Mouse (Mus musculus) cerebellum, postnatal 14 days (tissue): ENCODE data around the gene Rnase1.

Experiments
- DNase-seq, 2 experiments: peaks; one replicate each; pipeline ENCODE4 v3.0.0; 2021; ENCODE audit warnings: mixed read lengths in 2 of 2

The Rnase1 gene

DNA sequence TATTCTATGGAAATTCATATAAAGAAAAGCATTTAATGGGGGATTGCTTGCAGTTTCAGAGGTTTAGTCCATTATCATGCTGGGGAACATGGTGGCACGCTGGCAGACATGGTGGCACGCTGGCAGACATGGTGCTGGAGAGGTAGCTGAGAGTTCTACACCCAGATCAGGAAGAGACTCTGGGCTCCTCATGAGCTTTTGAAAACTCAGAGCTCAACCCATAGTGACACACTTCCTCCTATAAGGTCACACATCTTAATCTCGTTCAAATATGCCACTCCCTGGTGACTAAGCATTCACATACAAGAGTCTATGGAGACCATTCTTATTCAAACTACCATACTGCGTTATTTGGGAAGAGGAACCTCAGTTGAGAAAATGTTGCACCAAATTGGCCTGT lies 14.2 kb downstream of the Rnase1 start:
- DNase-seq, result no peak

DNA sequence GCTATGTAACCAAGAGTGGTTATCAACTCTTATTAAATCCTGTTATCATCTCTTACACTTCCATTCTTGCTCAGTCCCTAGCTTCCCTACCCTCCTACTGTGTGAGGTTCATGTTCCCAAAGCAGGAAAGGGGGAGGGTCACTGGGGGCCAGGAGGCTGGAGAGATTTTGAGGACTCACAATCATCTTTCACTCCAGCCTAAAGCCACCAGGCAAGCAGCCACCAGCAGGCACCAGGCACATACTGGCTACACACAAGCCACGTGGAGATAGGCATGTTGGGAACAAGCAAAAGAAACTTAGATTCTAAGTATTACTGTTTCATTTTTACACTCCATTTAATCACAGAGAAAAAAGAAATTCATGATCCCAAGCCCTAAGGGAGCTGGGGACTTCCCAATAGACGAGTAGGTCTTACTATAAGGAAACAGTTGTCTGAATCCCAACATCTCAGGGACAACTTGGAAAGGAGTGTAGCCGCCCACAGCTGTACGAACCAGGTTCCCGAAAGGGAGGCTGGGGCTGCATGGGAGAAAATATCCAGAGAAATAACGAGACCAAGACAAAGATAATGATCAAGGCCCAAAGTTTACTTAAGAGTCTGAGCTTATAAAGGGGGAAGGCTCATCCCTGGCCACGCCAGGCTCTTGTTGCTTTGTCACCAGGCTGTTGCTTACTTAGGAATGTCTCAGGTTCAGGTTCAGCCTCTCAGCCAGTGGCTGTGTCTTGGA lies 15.3 kb downstream of the Rnase1 start:
- no peak for DNase-seq

DNA sequence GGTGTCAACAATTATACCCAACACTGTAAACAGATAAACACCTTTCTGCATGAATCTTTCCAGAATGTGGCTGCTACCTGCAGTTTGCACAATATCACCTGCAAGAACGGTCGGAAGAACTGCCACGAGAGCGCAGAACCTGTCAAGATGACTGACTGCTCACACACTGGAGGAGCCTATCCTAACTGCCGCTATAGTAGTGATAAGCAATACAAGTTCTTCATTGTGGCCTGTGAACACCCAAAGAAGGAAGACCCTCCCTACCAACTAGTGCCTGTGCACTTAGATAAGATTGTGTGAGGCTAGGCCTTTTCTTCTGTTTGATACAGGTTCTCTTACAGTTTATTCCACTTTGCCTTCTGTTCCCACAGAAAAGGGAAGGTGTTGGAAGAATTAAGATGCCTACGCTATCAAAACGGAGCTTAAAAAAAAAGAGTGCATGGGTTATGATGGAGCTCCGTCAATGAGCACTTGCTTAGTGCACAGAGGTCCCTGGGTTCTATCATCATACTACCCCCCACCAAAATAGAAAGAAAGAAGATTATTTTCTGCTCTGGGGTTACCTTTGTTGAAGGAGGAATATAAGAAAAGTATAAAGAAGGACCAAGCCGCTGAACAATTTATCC lies 16.2 kb downstream of the Rnase1 start:
- DNase-seq, result no peak

DNA sequence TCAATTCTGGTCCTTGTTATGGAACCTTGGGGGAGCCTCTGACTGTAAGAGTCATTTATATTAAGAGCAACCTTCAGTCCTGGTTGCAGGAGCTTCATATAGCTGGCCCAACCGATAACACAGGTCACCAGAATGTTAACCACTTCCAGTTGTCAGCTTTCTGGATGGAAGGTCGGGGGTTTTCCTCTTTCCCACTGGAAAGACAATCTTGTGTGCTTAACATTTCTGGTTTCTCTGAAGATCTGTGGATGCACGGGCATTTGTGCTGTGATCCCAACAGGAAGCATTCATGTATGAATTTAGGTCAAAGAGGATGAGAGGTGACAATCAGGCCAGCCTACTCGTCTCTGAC lies 17.0 kb downstream of the Rnase1 start:
- no peak for DNase-seq

DNA sequence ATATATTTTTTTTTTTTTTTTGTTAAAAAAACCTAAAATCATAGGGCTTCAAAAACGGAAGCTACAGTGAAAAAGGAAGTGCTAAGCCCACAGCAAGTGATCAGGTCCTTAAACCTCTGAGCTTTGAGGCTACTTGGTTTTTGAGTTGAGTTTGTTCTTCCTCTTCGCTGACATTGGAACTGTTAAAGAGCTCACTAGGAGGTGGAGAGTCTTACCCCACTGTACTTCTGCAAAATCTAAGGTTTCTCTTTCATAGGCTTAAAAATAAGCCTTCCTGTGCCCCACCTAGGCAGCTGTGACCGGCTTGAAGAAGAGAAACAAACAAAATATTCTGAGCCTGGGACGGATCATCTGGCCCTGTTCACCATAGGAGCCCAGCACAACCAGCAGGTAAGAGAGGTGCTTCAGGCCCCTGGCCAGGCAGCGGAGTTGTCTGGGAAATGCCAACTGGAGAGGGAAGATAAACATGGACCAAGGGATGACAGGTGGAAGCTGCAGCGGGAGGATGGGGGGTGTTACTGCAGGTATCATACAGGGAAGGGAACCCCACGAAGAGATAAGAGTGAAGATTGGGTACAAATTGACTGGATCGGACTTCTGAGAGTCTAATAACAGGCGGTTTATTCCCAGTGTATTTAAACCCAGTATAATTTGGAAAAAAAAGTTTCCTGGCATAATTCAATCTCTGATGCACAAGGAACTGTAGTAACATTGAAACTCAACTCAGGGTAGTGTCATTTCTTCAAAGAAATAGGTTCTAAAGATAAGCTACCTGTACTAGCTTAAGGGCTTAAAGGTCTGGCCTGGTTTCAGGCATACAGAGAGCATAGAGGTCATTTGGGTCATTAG lies 17.6 kb downstream of the Rnase1 start:
- no peak for DNase-seq

DNA sequence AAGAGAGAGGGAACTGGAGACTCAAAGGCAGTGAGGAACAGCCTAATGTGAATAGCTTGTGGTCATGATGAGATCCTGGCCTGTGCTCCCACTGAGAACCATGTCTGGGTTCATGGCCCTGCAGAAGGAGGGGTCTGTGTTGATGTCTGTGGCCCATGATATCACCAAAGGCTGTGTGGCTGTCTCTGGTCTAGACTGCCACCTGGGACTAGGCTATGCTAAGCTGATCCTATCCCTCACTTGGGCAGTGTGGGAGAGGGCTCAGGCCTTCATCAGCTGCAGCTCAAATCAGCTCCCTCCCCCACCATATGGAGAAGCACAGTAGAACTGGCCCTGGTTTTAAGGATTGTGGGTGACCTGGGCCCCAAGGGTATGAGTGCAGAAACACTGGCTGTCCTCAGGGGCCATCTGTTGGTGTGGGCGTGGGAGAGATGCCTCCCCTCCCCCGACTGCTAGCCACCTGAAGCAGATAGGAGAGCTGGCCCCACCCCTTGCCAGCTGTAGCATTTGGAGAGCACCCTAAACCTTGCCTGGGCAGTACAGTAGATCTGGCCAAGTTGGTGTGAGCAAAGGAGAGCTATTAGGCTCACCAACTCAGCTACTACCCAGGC lies 18.8 kb downstream of the Rnase1 start:
- no peak for DNase-seq

DNA sequence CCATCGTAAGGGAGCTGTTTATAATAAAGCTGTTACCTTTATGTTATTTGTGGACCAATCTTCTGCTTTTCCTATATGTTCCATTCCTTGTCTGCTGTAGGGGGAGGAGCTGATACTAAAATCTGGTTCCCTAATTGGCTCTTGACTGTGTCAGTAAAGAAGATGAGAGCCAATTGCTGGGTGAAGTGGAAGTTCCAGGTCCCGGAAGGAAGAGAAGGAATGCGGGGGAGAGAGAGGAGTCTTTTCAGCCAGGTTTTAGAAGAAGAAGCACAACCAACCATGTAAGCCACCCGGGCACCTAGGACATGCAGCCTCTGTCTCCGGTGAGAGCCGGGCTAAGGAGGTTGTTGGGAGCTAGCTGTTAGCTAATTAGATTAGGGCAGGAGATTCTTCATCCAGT lies 20.9 kb downstream of the Rnase1 start:
- no peak for DNase-seq

DNA sequence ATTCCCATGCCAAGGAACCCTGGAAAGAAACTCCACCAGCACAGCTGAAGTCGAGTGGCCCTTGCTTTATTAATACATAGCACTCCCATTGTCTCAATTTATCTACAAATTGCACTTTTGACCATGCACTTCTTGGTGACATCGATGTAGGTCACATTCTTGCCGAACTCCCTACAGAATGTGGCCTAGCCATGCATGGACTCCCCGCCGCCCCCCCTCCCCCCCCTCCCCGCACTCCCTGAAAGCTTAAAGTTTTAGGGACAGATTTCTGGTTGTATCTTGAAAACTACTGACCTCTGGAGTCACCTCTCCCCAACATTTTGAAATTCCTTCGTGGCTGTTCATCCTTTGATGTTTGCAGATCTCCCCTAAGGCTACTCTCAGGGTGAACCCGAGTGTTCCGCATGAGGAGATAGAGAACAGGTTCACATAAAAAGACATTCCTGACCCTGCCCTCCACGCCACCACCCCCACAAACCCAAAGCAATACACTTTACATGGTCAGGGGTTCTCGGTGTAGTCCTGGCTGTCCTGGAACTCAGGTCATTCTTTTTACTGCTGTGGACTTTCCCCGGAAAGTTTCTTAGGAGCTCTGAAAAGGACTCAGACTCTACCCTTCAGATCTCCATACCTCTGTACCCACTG lies 32.5 kb downstream of the Rnase1 start, which contains the start of gene Eddm3b:
TSS of gene Eddm3b (plus strand) at position 511 of the 645 bp plus-strand sequence.
- DNase-seq, result no peak

DNA sequence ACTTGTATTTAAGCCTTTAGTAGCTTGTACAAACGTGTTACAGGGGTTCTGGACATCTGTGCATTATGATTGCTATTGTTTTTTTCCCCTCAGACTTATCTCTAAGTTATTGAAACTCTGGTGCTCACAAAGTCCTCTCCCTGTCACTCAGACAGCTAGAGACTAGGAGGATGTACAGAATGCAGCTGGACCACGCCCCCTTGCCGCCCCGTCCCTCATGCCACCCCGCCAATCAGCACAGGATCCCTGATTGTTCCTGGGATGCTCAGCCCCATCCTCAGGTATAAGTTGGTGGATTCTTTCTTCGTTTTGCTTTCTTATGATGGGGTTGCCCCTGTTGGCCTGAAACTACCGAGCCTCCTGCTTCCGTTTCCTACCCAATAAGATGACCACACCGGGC lies 33.1 kb downstream of the Rnase1 start:
- no peak for DNase-seq

DNA sequence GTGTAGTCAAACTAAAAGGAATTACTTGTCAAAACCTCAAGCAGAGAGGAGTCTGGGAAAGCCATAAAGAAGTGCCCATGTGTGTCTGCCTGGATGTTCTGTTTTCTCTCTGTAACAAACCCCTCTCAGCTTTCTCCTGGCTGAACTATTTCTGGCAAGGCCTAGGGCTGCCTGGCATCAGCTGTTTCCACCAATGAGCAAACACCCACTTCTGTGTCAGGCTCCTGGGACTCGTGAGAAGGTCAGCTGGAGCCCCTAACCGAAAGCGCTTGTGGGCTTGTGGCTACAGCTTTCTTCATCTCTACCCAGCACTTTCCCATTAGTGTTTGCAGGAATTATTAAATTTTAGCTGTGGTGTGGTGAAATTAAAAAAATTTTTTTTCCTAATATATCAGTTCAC lies 34.6 kb downstream of the Rnase1 start:
- DNase-seq, result no peak

DNA sequence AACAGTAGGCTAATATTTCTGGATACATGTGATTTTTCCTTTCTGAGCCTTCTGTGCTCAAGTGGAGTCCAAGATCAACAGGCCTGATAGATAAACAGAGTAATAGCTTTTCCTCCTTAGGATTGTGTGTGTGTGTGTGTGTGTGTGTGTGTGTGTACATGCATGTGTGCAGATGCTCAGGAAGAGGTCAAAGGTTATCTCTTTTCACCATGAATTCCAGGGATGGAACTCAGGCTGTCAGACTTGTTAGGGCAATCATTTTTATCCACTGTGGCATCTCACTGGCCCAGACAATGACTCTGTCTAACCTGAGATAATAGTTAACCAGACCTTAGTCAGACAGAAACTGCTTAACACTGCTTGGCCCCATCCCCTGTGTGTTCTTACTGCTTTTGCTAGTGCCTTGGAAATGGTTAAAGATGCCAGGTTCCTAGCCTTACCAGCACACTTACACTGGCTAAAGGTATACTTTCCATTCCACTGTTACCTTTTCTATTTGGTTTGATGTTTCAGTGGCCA lies 40.1 kb downstream of the Rnase1 start:
- DNase-seq, result no peak

DNA sequence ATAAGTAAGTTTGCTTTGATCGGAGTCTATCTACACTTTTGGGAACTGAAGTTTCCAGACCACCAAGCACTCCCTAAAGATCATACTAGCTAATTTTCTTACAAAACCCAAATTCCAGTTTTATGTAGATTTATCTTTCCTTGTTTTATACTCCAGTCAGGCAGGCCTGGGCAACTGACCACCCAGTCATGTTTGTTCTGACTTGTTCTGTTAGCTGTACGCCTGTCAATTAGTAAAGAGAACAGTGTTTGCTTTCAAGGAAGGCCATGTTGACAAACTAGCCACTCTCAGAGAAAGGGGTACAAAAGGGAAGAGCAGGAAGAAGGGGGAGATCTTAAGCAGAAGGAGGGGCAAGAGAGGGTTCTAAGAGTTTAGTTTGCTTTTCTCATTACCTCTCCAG lies 42.2 kb downstream of the Rnase1 start:
- DNase-seq, result no peak

DNA sequence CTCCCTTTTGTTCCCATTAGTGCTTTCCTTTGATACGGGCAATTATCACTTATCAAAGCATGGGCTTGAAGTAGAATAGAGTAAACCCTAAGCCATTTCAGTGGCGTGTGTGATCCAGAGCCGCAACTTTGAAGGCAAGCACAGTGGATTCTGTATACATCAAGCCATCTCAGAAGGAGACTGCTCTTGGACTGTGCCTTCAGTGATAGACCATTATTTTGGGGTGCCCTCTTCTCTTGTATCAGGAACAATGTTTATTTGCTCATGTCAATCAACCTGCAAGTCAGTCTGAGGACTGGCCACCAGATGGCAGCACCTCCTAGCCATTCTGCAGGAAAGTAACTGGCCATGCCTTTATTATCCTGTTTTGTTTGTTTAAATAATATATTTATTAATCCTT lies 43.4 kb downstream of the Rnase1 start:
- peak; percentile 84 to 88 for DNase-seq

DNA sequence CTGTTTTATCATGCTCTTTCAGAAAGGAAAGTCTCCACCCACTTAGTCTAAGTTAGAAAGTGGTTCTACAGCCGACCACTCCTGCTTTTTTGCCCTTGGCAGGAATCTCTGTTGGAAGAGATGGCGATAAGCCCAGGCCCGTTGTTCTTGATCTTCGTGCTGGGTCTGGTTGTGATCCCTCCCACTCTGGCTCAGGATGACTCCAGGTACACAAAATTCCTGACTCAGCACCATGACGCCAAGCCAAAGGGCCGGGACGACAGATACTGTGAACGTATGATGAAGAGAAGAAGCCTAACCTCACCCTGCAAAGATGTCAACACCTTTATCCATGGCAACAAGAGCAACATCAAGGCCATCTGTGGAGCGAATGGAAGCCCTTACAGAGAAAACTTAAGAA lies 45.3 kb downstream of the Rnase1 start:
- DNase-seq, result no peak

DNA sequence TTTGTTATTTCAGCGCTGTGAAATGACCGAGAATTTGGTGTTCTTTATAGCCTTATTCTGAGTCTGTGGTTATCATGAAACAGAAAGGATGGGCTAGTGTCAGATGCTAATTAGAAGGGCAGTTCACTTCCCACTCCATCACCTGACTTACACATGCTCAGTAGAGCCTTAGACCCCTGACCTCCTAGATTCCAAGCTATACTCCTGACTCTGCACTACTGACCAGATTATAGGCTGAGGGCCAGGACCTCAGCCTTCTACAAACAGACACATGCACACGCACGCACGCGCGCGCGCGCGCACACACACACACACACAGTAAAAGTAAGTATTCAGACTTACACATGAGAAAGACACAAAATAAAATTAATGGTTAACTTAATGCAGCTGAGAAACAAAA lies 47.7 kb downstream of the Rnase1 start:
- no peak for DNase-seq

DNA sequence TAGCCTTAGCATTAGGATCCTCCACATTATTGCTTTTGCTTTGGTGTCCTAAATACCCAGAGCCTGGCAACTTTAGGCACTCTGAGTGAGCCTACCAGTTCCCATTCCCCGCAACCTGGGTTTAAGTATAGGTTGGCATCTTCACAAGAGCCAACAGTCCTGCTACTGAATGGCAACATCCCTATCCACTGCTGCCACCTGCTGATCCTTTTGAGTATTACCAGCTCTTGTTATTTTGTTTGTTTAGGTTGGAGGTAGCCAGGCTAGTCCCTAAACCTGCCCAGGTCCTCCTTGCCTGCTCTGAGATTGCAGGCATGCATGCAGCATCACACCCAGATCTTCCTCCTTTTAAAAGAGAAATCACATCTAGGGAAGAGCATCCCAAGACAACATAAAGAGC lies 48.3 kb downstream of the Rnase1 start:
- peak; percentile 91 to 93 for DNase-seq

DNA sequence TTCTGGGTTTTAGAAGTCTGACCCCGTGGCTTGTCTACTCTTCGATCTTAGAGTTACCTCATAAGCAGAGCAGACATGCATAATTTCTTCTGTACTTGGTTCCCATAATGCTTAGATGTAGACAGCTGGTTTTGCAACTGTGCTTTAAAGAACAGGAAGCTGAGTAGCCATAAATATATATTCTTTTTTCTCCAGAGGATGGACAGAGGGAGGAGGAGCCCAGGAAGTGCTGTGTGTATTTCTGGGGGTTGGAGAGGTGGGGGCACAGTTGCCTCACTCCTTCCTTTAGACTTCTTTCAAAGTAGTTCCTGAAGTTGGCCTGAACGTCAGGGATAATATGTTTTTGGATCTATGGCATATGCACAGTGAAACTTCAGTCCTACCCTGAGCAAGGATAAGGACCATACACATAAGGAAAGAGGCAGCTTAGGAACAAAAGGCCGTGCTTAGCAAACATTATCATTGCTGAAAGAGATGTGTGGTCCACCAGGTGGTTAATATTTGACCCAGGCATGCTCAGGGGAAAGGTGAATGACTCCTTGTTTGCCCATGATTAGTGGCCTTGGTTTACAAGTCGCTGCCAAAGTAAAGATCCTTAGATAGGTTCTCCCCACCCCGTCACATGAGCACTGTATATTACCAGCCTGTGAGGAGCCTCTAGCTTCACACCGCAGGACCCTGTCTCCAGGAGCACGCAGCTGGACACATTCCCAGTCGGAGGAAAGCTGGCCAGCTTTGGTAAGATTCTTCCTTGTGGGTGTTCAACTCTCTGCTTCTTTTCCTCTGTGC lies 50.7 kb downstream of the Rnase1 start:
- no peak for DNase-seq
